Mouse (Mus musculus) forebrain, postnatal 0 days (tissue): ENCODE measurements around the gene Hadh. TPM values are rescaled to one million over a fixed set of nuclear protein-coding genes. Genes with fewer than 3 reads are reported as not detected.

ENCODE experiments used
- ATAC-seq: fragments of 200-750 bp; cut with Nextera tagmentation; 2 replicates; pipeline ENCODE4 v1.8.0; 2017; ENCODE audit warnings: mild to moderate bottlenecking, moderate library complexity
- DNase-seq: peaks from one replicate; pipeline ENCODE4 v3.0.0-alpha.2; 2015
- H3K27ac ChIP-seq: fragments of 300-500 bp; sonication (generic); 2 replicates; pipeline ENCODE4 v1.5.1; 2014; ENCODE audit warnings: low read depth, mild to moderate bottlenecking, antibody characterized with exemption, low read length, moderate library complexity, mixed read lengths
- H3K27me3 ChIP-seq: fragments of 300-500 bp; sonication (generic); 2 replicates; pipeline ENCODE4 v1.6.1; 2014; ENCODE audit warnings: mild to moderate bottlenecking, low read length, mixed read lengths; ENCODE audit not compliant: insufficient read depth
- H3K36me3 ChIP-seq: fragments of 300-500 bp; sonication (generic); 2 replicates; pipeline ENCODE4 v1.6.1; 2014; ENCODE audit warnings: mild to moderate bottlenecking, moderate library complexity; ENCODE audit not compliant: insufficient read depth
- H3K4me1 ChIP-seq: fragments of 300-500 bp; sonication (generic); 2 replicates; pipeline ENCODE4 v1.6.1; 2014; ENCODE audit warnings: antibody characterized with exemption; ENCODE audit not compliant: insufficient read depth
- H3K4me2 ChIP-seq: fragments of 300-500 bp; sonication (generic); 2 replicates; pipeline ENCODE4 v1.6.1; 2014; ENCODE audit warnings: low read depth, mild to moderate bottlenecking, moderate library complexity
- H3K4me3 ChIP-seq: fragments of 300-500 bp; sonication (generic); 2 replicates; pipeline ENCODE4 v1.5.1; 2014; ENCODE audit warnings: low read depth, low read length, mixed read lengths
- H3K9ac ChIP-seq: fragments of 300-500 bp; sonication (generic); 2 replicates; pipeline ENCODE4 v1.6.1; 2014; ENCODE audit warnings: mild to moderate bottlenecking
- H3K9me3 ChIP-seq: fragments of 300-500 bp; sonication (generic); 2 replicates; pipeline ENCODE4 v1.6.1; 2016; ENCODE audit warnings: low read length
- CTCF ChIP-seq: sonication (generic); IDR thresholded peaks from 2 replicates; pipeline ENCODE4 v1.5.1; 2016; ENCODE audit warnings: antibody characterized with exemption, control low read depth, low read depth
- WGBS: fragments of 180-500 bp; shearing (Covaris S2); extraction: QIAGEN DNeasy Blood & Tissue Kit; methylation state at CpG from one replicate; pipeline ENCODE4 v1.1.7; 2014; 5-methylcytosine and 5-hydroxymethylcytosine counted together
- polyA plus RNA-seq: library from polyadenylated mRNA; unstranded; fragments of >200 nt; fragmentation: Nextera tagmentation; extraction: Ambion mirVana; gene quantifications from 2 replicates; pipeline ENCODE4 v1.2.1, GENCODE M21; 2015
- total RNA-seq: library from RNA; depleted of rRNA; stranded (reverse); fragments of >200 nt; gene quantifications from 2 replicates; pipeline ENCODE4 v1.2.3, GENCODE M21; 2014

Gene Hadh
- total and polyA plus RNA-seq, 2 experiments from 2014 or later: 21.0 to 33.0 TPM

GRCm38 (mm10) chr3:131258921-131259320, 13.0 kb downstream of the Hadh start:
- Histone ChIP-seq H3K4me3 (no peak overlapping the region), H3K27ac (no peak overlapping the region), H3K4me2 (no peak overlapping the region), H3K27me3 (no peaks in the 10 kb centered on the region), H3K36me3 (no peaks in the 10 kb centered on the region; the same call in 1 of the 2 replicates), H3K4me1 (no peaks in the 10 kb centered on the region), H3K9me3 (no peaks in the 10 kb centered on the region), H3K9ac (no peak overlapping the region)
- WGBS: 87% methylated on average over 3 of the region's 3 CpGs
- no peak for TF ChIP-seq CTCF
- ATAC-seq (no peak), DNase-seq (no peak)

GRCm38 (mm10) chr3:131255399-131255981, 16.4 kb downstream of the Hadh start:
- H3K36me3 ChIP-seq: no peaks in the 10 kb centered on the region
- no peak overlapping the region for H3K9ac ChIP-seq
- no peak overlapping the region for H3K27ac ChIP-seq
- DNase-seq (no peak), ATAC-seq (no peak)
- WGBS: 98% methylated on average over 3 of the region's 3 CpGs
- no peak overlapping the region for H3K4me2 ChIP-seq
- no peak for TF ChIP-seq CTCF
- H3K4me3 ChIP-seq: no peak overlapping the region
- no peaks in the 10 kb centered on the region for H3K27me3 ChIP-seq
- no peaks in the 10 kb centered on the region for H3K4me1 ChIP-seq
- no peaks in the 10 kb centered on the region for H3K9me3 ChIP-seq

GRCm38 (mm10) chr3:131254991-131255390, 16.9 kb downstream of the Hadh start:
- H3K27ac ChIP-seq: no peak overlapping the region
- no peak for TF ChIP-seq CTCF
- DNase-seq (no peak), ATAC-seq (no peak)
- no peaks in the 10 kb centered on the region for H3K9me3 ChIP-seq
- H3K27me3 ChIP-seq: no peaks in the 10 kb centered on the region
- no peaks in the 10 kb centered on the region for H3K4me1 ChIP-seq
- H3K4me2 ChIP-seq: no peak overlapping the region
- H3K36me3 ChIP-seq: no peaks in the 10 kb centered on the region
- H3K4me3 ChIP-seq: no peak overlapping the region
- 96% methylated on average over 4 of the region's 4 CpGs for WGBS
- H3K9ac ChIP-seq: no peak overlapping the region

- 93% methylated on average over 7 of the region's 7 CpGs for WGBS
- Histone ChIP-seq H3K9me3 (no peaks in the 10 kb centered on the region), H3K4me2 (no peak overlapping the region), H3K9ac (no peak overlapping the region), H3K27me3 (no peaks in the 10 kb centered on the region), H3K4me1 (no peaks in the 10 kb centered on the region), H3K27ac (no peak overlapping the region), H3K4me3 (no peak overlapping the region), H3K36me3 (no peaks in the 10 kb centered on the region)
- DNase-seq (no peak), ATAC-seq (no peak)
- TF ChIP-seq CTCF: no peak
Observed at GRCm38 (mm10) chr3:131251601-131252000, 20.3 kb downstream of the Hadh start.

GRCm38 (mm10) chr3:131250978-131251377, 20.9 kb downstream of the Hadh start:
- TF ChIP-seq CTCF: no peak
- Histone ChIP-seq H3K27ac (no peak overlapping the region), H3K4me3 (no peak overlapping the region), H3K27me3 (no peaks in the 10 kb centered on the region), H3K9ac (no peak overlapping the region), H3K4me2 (no peak overlapping the region), H3K9me3 (no peaks in the 10 kb centered on the region), H3K36me3 (no peaks in the 10 kb centered on the region), H3K4me1 (no peaks in the 10 kb centered on the region)
- no peak for ATAC-seq
- no peak for DNase-seq
- WGBS: 94% methylated on average over 13 of the region's 13 CpGs

GRCm38 (mm10) chr3:131250283-131250682, 21.6 kb downstream of the Hadh start:
- Histone ChIP-seq H3K36me3 (no peaks in the 10 kb centered on the region), H3K27me3 (no peaks in the 10 kb centered on the region), H3K9ac (no peak overlapping the region), H3K4me2 (no peak overlapping the region), H3K4me3 (no peak overlapping the region), H3K4me1 (no peaks in the 10 kb centered on the region), H3K9me3 (no peaks in the 10 kb centered on the region), H3K27ac (no peak overlapping the region)
- ATAC-seq: no peak
- WGBS: 92% methylated on average over 2 of the region's 2 CpGs
- TF ChIP-seq CTCF: no peak
- no peak for DNase-seq

- H3K4me3 ChIP-seq: no peak overlapping the region
- H3K27ac ChIP-seq: no peak overlapping the region
- DNase-seq (no peak), ATAC-seq (no peak)
- H3K36me3 ChIP-seq: no peaks in the 10 kb centered on the region
- H3K9me3 ChIP-seq: no peaks in the 10 kb centered on the region
- TF ChIP-seq CTCF: no peak
- 84% methylated on average over 10 of the region's 10 CpGs for WGBS
- no peak overlapping the region for H3K9ac ChIP-seq
- no peaks in the 10 kb centered on the region for H3K4me1 ChIP-seq
- H3K4me2 ChIP-seq: no peak overlapping the region
- no peaks in the 10 kb centered on the region for H3K27me3 ChIP-seq
Observed at GRCm38 (mm10) chr3:131248444-131248843, 23.5 kb downstream of the Hadh start.

- Histone ChIP-seq H3K9me3 (no peaks in the 10 kb centered on the region), H3K27ac (no peak overlapping the region), H3K27me3 (no peaks in the 10 kb centered on the region), H3K4me2 (no peak overlapping the region), H3K4me3 (no peak overlapping the region), H3K9ac (no peak overlapping the region), H3K4me1 (no peaks in the 10 kb centered on the region), H3K36me3 (no peaks in the 10 kb centered on the region)
- WGBS: 80% methylated on average over 5 of the region's 5 CpGs
- ATAC-seq (no peak), DNase-seq (no peak)
- no peak for TF ChIP-seq CTCF
Observed at GRCm38 (mm10) chr3:131247851-131248250, 24.1 kb downstream of the Hadh start.
